Mouse (Mus musculus): ENCODE results near the gene Insl3.

The Insl3 gene

DNA sequence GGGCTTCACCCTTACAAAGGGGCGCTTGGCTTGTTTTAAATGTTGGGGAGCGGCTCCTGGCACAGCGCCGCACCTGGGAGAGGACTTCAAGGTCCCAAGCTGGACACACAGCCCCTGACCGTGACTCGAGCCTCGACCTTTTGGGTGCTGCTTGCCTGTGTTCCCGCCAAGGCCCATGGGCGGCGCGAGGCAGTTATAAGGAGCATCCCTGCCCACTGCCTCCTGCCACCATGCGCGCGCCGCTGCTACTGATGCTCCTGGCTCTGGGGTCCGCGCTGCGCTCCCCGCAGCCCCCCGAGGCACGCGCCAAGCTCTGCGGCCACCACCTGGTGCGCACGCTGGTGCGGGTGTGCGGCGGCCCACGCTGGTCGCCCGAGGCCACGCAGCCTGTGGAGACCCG is at the start of gene Insl3:
Gene Insl3 (plus strand): TSS at position 187 of the 400 bp plus-strand sequence.
- DNase-seq (ENCODE audit: low spot score in 2 of 2): no peak

GRCm38 (mm10) chr8:71639318-71639717 is 49.7 kb upstream of the Insl3 start:
- DNase-seq (ENCODE audit: low spot score in 2 of 2): no peak

- DNase-seq (ENCODE audit: low spot score in 2 of 2): no peak
Measured at GRCm38 (mm10) chr8:71645510-71645909, 43.5 kb upstream of the Insl3 start.

DNA sequence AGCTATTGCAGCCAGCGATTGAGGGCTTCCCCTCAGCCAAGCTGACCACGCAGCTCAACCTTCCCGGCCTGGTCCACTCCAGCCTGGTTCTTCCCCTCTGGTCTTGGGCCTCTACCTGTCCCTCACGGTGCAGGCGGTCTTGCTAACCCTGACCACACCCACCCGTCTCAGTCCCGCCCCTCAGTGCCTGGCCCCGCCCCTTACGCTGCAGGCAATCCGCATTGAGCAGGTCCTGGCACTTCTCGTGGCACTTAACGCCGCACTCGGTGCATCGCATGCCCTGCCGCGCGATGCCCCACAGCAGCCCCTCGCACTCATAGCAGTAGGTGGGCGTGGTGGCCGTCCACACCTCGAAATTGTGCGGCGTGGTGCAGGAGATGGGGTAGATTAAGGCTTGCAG is 34.4 kb upstream of the Insl3 start:
- DNase-seq (ENCODE audit: low spot score in 2 of 2): no peak

- no peak for DNase-seq (ENCODE audit: low spot score in 2 of 2)
Measured at GRCm38 (mm10) chr8:71657816-71658215, 31.2 kb upstream of the Insl3 start.

GRCm38 (mm10) chr8:71658515-71659049 is 30.4 kb upstream of the Insl3 start:
- DNase-seq (ENCODE audit: low spot score in 2 of 2): no peak

GRCm38 (mm10) chr8:71659751-71660150 is 29.3 kb upstream of the Insl3 start:
- no peak for DNase-seq (ENCODE audit: low spot score in 2 of 2)

- DNase-seq (ENCODE audit: low spot score in 2 of 2): peak; percentile 71 to 81
Measured at GRCm38 (mm10) chr8:71660325-71661120, 28.5 kb upstream of the Insl3 start.

- DNase-seq (ENCODE audit: low spot score in 2 of 2): no peak
Measured at GRCm38 (mm10) chr8:71665331-71666130, 23.5 kb upstream of the Insl3 start.

- DNase-seq (ENCODE audit: low spot score in 2 of 2): no peak
Measured at GRCm38 (mm10) chr8:71666855-71667254, 22.2 kb upstream of the Insl3 start.

GRCm38 (mm10) chr8:71667256-71667655 is 21.8 kb upstream of the Insl3 start:
- no peak for DNase-seq (ENCODE audit: low spot score in 2 of 2)

- DNase-seq (ENCODE audit: low spot score in 2 of 2): no peak
Measured at GRCm38 (mm10) chr8:71668220-71668975, 20.6 kb upstream of the Insl3 start.

DNA sequence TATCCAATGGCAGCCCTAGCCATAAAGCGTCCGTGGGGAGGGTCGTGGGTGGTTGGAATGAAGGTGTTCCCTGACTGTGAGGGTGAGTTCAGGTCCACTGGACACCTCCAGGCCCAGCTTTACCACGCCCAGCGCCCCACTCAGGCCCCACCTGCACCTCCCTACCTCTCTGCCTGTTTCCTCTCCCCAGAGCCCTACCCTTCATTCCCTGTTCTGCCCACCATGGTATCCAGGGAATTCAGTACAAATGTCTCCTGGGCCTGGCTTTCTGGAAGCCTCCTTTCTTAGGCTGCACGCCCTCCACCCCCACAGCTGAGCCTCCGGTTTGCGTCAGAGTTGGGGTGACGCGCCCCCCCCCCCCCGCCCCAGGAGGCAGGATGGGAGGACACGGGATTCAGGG is 18.8 kb upstream of the Insl3 start:
- DNase-seq (ENCODE audit: low spot score in 2 of 2): no peak

DNA sequence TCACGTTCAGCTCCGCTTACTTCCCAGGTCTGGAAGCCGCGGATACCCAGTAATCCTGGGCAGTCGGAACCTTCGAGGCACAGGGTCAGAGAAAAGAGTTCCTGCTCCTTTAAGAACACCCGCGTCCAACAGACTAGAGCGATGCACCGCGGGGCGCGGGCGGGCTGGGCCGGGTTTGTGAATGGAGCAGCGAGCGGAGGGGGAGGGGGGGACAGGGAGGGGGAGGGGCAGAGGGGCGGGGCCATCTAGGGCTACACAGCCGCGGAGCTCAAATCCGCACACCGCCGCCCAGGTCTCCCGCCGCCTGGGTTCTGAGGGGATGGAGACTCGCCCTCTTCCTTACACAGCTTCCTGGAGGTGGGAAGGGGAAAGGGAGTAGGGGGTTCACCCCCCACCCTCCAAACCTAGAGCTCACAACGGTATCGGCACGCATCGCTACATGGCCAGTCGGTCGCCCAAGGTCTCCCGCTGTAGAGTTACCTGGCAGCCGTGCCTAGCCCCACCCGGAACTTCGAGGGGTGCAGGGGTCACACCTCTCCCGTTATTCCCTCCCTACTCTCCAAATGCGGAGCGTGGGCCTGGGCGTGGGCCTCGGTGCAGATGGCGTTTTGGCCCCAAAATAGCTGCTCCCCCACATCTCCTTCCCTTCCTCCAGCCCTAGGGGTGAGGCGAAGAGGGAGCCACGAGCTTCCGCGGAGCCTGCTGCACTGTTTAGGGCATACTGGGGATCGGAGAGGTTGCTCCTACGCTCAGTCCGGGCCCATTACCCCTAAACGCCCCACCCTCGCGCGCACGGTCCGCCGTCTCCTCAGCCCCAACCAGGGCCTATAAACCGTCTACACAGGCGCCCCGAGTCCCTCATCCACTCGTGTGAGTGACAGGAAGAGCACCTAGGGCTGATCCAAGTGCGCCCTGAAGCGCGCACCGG is 18.1 kb upstream of the Insl3 start:
- DNase-seq (ENCODE audit: low spot score in 2 of 2): peak; percentile 51 to 58

DNA sequence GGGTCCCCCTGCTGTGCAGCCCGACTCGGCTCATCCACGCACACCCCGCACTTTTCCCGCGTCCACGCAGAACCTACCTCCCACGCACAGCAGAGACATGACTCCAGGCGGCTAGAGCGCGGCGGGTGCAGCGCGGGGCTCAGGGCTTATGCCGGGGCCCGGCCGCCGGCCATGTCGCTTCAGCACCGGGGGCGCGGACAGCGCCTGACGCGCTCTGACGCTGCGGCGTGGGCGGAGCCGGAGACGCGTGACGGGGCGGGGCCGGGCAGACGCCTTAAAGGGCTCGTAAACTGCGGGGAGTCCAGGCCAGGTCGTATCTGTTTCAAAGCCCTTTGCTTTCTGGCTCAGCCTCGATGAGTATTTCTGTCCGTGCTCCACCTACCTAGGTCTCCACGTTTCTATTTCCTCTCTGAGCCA is 17.5 kb upstream of the Insl3 start, which contains the start of gene Unc13a:
Gene Unc13a (minus strand): TSS at position 209 of the 417 bp plus-strand sequence.
- peak; percentile 83 to 84 for DNase-seq (ENCODE audit: low spot score in 2 of 2)

GRCm38 (mm10) chr8:71672168-71672735 is 16.8 kb upstream of the Insl3 start:
- no peak for DNase-seq (ENCODE audit: low spot score in 2 of 2)

- DNase-seq (ENCODE audit: low spot score in 2 of 2): no peak
Measured at GRCm38 (mm10) chr8:71674071-71674470, 14.9 kb upstream of the Insl3 start.

- no peak for DNase-seq (ENCODE audit: low spot score in 2 of 2)
Measured at GRCm38 (mm10) chr8:71675456-71676019, 13.5 kb upstream of the Insl3 start.

GRCm38 (mm10) chr8:71676020-71676741 is 12.8 kb upstream of the Insl3 start, which contains the start of gene Jak3:
Gene Jak3 (plus strand): TSS chr8:71676296.
- no peak for DNase-seq (ENCODE audit: low spot score in 2 of 2)

Measured in frontal cortex, postnatal 25 days (tissue).